Mouse (Mus musculus) layer of hippocampus, adult 2 months (tissue): Measurements from ENCODE around the gene Ap5s1. TPM values are rescaled to one million over a fixed set of nuclear protein-coding genes. Genes with fewer than 3 reads are reported as not detected.
"Not testable (repeated sequence)": the region's sequence is repeated elsewhere in the genome, so short reads cannot be mapped to it uniquely, and the experiment has no call there.

Experiments
- DNase-seq, 2 experiments: peaks; one replicate each; pipeline ENCODE4 v3.0.0; 2022; ENCODE audit warnings: low spot score in 2 of 2
- H3K27ac ChIP-seq: fragments of 200-600 bp; 2 replicates; pipeline ENCODE4 v1.8.1; 2022
- H3K4me3 ChIP-seq: fragments of 200-600 bp; 2 replicates; pipeline ENCODE4 v1.8.1; 2022; ENCODE audit warnings: mild to moderate bottlenecking
- CTCF ChIP-seq: fragments of 200-600 bp; conservative IDR thresholded peaks from 2 replicates; pipeline ENCODE4 v1.8.1; 2022; ENCODE audit warnings: antibody characterized with exemption, mild to moderate bottlenecking, moderate library complexity
- total RNA-seq, 2 experiments: library from RNA; stranded (reverse); gene quantifications; 2 replicates each; pipeline ENCODE4 v1.2.3; 2021

The Ap5s1 gene
- total RNA-seq, 2 experiments from 2014 or later = 20.9 to 26.0 TPM

DNA sequence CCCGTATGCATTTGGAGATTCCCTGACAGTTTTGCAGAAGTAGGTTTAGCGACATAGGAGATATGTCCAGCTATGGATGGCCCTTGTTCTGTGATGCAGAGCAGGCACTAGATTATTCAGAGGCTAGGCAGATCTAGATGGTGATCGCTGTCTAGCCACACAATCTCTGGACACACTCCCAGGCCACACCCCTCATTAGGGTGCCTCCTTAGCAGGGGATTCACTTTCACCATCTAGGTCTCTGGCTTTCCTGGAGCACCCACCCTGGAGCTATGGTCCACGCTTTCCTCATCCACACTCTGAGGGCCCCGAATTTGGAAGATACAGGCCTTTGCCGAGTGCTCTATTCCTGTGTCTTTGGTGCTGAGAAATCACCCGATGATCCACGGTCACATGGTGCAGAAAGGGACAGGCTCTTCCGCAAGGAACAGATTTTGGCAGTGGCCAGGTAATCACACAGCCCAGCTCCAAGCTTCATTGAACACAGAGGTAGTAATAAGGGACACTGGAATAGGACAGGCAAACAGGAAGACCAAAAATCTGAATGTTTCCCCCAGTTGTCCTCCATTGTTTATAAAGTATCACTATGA is 4.2 kb downstream of the Ap5s1 start:
- Histone ChIP-seq H3K4me3 (peak overlapping the region; percentile 71), H3K27ac (peak overlapping the region; percentile 100)
- no peak for DNase-seq
- TF ChIP-seq CTCF = no peak

DNA sequence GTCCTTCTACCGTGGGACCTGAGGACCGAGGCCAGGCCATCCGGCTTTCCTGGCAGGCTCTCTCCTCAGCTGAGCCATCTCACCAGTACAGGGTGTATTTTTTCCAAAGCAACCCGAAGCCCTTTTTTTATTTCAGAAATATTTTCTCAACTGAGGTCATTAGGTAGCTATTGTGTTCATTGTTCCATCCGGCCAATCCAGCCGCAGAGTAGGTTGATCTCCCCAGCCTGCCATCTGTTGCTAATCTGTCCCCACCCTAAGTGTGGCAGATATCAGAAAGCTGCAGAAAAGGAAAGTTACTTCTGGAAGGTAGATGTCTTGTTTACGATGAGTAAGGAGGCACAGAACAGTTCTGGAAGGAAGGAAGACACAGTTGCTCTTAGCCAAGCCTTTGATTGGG is 6.9 kb downstream of the Ap5s1 start:
- no peak for DNase-seq
- H3K27ac ChIP-seq = no peak overlapping the region
- TF ChIP-seq CTCF = no peak
- H3K4me3 ChIP-seq = no peak overlapping the region

DNA sequence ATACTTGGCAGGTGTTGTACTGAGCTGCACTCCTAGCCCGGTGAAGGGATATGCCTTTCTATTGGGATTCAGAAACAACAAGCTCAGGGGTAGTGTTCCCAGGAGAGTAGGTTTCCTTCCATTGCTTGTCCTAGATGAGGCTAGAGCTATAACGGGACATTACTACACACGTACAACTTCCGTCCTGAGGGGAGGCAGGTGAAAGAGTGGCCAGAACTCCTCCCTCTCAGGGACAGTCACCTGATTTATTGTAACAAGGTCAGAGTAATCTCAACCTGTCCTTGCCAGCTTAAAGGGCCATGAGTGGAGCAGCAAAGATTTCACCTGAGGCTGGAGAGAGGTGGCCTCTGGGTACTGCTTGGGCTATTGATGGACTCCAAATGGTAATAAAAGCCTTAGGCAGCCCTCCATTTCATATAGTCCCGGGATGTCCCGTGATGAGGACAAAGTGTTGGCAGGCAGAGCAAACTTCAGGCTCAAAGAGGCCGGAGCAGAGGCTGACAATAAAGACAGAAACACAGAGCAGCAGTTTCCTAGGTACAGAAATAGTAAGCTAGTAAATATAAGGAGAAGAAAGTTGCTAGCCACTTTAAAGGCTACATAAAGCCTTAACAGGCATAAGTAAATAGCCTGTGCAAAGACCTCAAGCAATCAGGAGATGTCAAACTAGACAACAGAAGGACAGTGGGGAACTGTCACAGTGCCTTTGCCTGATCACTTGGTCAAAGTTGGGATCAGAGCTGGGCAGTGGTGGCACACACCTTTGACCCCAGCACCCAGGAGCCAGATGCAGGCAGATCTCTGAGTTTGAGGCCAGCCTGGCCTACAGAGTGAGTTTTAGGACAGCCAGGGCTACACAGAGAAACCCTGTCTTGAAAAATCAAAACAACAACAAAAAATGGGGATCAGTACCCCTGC is 9.3 kb downstream of the Ap5s1 start:
- H3K27ac ChIP-seq = no peak overlapping the region
- no peak for DNase-seq
- no peak overlapping the region for H3K4me3 ChIP-seq
- no peak for TF ChIP-seq CTCF

DNA sequence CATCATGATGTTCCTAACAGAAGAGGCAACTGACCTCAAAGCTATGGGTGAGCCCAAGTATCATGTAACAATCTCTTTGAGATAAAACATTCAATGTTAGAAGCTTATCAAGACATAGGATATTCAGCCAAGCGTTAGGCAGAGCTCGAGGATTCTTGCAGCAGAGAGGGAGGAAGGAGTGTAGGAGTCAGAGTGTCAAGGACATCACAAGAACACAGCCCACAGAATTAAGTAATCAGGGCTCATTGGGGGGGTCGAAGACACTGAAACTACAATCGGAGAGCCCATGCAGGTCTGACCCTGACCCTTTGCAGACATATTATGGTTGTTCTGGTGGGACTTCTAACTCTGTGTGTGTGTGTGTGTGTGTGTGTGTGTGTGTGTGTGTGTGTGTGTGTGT is 13.2 kb downstream of the Ap5s1 start:
- Histone ChIP-seq H3K27ac (no peak overlapping the region), H3K4me3 (no peak overlapping the region)
- DNase-seq = no peak
- TF ChIP-seq CTCF = no peak

DNA sequence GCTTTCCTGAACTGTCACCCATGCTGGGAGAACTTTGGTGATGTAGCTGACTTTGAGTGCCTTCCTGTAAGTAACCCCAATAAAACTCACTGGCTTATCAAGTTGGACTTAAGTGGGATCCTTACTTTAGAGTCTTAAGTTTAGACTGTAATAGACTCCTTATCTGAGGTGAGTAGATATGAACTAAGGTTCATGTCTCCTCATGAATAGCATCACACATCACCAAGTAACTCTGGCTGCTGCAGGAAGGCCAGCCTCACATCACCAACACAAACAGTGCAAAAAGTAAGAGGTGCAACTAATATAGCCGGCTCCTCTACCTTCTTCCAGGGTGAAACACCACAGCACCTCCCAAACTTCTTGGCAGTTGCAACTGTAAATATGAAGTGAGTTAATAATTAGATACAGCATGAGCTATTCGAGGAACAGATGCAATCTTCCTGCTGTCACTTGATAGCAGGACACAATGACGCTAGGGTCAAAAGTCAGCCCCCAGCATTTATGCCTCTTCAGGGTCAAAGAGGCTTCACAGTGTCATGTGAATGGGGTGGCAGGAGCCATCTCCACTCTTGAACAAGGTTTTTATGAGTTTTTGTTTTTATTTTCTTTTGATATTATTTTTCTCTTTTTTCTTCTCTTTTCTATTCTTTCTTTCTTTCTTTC is 15.1 kb downstream of the Ap5s1 start:
- Histone ChIP-seq H3K27ac (no peak overlapping the region), H3K4me3 (no peak overlapping the region)
- DNase-seq = no peak
- TF ChIP-seq CTCF = no peak

DNA sequence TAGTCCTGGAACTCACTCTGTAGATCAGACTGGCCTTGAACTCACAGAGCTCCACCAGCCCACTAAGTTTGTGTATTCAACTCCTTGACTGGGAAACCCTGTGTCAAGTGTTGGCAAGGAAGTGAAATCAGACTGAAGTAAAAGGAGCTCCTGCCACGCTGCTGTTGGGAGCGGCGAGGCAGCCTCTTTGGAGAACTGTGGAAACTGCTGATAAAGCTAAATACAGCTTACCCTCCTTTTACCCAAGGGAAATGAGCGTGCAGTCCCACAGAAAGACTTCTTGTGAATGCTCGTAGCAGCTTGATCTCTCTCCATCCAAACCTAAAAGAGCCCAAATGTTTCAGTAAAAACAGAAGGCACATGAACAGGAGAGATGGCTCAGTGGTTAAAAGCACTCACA is 15.7 kb downstream of the Ap5s1 start:
- H3K4me3 ChIP-seq = no peak overlapping the region
- DNase-seq = no peak
- no peak for TF ChIP-seq CTCF

DNA sequence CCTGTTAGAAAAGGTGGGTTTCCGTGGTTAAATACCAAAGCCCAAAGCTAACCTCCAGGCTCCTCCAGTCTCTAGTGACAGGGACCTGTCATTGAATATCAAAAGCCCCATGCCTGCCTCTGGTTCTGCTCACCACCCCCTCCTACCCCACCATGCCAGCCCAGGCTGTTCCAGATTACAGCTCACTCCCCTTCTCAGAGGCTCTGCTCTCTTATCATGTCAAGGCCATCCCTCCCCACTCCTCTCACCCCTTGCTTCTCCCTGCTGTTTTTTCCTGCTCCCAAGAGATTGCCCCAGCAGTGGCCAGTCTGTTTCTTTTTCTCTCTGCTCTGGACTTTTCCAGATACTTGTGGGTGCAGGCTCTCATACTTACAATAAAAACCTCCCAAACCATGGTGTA is 16.7 kb downstream of the Ap5s1 start:
- Histone ChIP-seq H3K4me3 (no peak overlapping the region), H3K27ac (no peak overlapping the region)
- TF ChIP-seq CTCF = no peak
- no peak for DNase-seq

More for the DNA sequence above, 15.7 kb downstream of the Ap5s1 start:
- no peak overlapping the region for H3K27ac ChIP-seq

DNA sequence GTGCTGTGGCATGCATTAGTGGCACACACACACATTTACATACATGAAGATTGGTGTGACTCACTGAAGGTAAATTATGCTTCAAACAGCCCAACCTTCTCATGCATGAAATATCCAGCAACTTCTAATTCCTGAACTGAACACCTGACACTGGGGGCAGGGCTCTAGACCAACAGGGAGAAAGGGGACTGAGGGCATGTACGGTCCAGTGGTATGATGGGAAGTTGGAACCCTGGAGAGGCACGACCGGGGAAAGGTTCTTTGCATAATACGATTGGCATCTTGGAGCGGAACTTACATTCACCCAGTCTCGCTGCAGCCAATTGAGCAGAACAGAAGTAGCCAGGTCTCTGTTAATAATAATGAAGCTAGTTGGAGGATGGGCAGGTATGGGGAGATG is 18.3 kb downstream of the Ap5s1 start:
- Histone ChIP-seq H3K27ac (no peak overlapping the region), H3K4me3 (no peak overlapping the region)
- no peak for DNase-seq
- no peak for TF ChIP-seq CTCF

DNA sequence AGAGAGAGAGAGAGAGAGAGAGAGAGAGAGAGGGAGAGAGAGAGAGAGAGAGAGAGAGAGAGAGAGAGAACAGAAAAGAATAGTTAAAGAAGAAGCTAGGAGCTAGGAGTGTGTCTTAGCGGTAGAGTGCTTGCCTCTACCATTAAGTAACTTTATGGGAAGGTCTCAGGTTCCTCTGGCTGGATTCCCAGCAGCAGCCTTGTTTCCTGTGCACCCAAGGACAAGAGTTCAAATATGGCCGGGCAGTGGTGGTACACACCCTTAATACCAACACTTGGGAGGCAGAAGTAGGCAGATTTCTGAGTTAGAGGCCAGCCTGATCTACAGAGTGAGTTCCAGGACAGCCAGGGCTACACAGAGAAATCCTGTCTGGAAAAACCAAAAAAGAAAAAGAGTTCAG is 19.8 kb downstream of the Ap5s1 start:
- H3K27ac ChIP-seq, DNase-seq, H3K4me3 ChIP-seq: not testable (repeated sequence)

DNA sequence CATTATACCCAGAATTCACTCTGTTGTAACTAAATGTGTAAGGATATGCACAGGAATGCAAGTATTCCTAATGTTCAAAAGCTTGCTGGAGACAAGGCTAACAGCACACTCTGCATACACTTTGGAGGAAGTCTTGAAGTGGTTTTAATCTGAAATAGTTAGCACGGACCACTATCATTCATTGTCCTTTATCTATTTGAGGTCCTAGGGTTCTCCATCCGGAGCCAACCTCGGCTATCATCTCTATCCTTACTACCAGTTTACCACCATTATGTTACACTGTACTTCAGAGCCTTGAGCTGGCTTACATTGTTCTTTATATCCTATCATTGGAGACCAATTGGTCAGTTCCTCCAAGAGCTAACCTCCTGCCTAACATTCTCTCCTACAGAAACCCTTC is 20.4 kb downstream of the Ap5s1 start:
- no peak for TF ChIP-seq CTCF
- no peak overlapping the region for H3K27ac ChIP-seq
- no peak overlapping the region for H3K4me3 ChIP-seq
- no peak for DNase-seq

DNA sequence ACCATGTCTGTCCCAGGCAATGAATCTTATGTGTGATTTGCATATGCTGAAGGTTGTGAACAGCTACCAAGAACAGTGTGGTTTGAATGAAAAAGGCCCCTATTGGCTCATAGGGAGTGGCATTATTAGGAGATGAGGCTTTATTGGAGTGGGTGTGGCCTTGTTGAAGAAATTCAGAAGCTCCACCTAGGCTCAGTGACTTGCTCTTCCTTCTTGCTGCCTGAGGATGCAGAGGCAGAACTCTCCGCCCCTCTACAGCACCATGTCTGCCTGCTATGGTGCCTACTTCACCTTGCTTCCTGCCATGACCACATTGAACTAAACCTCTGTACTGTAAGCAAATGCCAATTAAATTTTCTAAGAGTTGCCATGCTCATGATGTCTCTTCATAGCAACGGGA is 25.7 kb downstream of the Ap5s1 start:
- Histone ChIP-seq H3K4me3 (no peak overlapping the region), H3K27ac (no peak overlapping the region)
- no peak for DNase-seq
- no peak for TF ChIP-seq CTCF

DNA sequence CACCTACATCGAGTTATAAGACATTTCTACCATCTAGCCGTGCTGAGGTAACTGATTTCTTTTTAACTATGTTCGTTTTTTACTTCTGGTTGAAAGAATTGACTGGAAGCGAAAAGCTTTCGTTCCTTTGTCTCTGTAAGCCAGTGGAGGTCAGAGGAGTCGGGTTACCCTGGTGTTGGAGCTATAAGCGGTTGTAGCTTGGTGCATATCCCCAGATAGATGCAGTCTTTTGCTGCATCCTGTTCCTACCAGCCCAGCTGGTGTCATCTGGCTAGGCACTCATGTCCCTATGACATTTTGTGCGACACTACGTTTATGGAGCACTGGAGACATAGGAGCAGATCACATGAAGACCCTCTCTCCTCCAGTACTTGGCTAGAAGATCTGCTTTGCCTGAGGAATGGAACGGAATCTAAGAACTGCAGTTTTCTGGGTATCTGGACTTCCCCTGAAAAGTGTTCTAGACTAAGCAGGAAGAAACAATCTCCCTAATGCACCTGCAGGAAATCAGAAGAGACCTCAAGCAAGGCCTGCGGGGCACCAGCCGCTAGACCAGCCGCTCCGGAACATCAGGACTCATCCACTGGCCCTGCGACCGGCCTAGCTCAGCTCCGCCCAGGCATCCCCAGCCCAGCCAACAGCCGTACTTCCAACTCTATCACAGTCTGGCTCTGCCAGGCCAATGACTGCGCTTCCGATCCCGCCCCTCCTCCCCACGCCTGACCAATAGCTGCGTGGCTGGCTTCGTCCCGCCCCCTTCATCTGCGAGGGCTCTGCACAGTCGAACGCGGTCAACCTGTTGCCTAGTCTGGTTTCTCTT is 26.6 kb downstream of the Ap5s1 start, which contains the start of gene Mavs:
TSS of gene Mavs (plus strand) at position 757 of the 820 bp plus-strand sequence.
- TF ChIP-seq CTCF = no peak
- DNase-seq = peak; percentile 91 to 95
- Histone ChIP-seq H3K4me3 (peak within 1 kb of the TSS; percentile 64), H3K27ac (peak within 1 kb of the TSS; percentile 87)
